Mouse (Mus musculus): Measurements from ENCODE around the gene Vat1l.

Vat1l gene

GRCm38 (mm10) chr8:114205221-114205901 is at the start of gene Vat1l:
Gene Vat1l (plus strand): TSS chr8:114205612.
- no peak for DNase-seq (ENCODE audit: low read depth, low spot score)

DNA sequence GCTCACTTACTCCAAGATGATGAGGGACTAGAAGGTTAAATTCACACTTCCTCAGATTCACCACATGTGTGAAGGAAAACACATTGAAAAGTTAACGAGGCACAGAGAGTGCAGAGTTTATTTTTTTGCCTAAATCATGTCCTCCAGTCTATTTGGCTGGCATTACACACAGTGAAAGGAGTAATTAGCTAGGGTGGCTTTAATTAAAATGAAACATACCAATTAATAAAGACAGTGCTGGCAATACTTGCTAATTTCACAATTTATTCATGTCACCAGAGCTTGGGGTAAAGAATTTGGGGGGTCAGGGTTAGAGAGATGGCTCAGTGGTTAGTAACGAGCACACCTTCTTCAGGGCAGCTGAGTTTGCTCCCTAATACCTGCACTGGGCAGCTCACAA is 46.8 kb upstream of the Vat1l start:
- no peak for DNase-seq (ENCODE audit: low read depth, low spot score)

DNA sequence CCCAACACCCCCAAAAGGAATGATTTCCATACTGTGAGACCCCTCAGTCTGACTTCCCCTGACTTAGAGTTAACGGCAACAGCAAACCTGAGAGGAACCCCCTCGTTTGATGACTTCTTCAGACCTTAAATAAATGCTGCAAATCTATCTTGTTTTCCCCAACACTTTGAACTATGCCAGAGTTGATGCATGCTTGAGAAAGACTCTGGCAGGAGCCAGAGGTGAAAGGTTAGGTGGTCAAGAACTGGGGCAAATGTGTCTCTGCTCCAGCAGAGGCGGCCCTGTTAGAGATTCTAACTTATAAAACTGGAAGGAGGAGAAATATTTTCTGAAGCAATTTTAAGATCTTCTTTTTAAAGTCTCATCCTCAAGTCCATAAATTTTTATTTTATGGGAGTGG is 45.7 kb upstream of the Vat1l start:
- DNase-seq (ENCODE audit: low read depth, low spot score): peak; percentile 5

DNA sequence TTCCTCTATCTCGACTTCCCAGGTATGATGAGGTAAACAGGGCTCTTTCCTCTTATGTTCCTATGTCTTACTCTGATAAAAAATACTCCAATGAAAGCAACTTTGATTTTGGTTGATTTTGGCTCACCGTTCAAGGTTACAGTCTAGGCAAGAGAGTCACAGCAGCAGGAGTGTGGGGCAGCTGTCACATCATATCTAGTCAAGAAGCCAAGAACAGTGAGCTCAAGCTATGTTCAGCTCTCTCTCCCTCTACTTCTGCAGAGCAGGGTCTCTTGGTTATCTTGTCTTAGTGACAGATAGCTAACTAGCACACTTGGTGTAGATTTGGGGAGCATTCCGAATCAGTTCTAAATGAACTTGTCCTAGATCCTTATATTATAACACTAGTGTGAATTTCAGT is 41.5 kb upstream of the Vat1l start:
- no peak for DNase-seq (ENCODE audit: low read depth, low spot score)

- DNase-seq (ENCODE audit: low read depth, low spot score): no peak
Measured at GRCm38 (mm10) chr8:114164444-114165096, 40.8 kb upstream of the Vat1l start.

- DNase-seq (ENCODE audit: low read depth, low spot score): no peak
Measured at GRCm38 (mm10) chr8:114165741-114166140, 39.7 kb upstream of the Vat1l start.

DNA sequence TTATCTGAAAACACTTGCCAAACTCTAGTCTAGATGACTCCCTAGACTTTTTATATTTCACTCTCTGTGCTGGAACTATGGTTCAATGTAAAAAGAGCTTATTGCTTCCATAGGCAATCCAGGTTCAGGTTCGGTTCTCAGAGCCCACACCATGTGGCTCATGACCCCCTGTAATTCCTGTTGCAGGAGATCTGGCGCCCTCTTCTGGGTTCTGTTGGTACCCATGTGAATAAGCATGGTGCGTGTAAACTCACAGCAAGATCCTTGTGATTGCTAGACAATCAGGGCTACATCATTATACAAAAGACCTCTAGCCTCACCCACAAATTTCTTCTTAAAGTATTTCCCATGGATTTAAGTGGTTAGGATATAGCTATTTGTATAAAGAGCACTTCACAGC is 28.7 kb upstream of the Vat1l start:
- no peak for DNase-seq (ENCODE audit: low read depth, low spot score)

DNA sequence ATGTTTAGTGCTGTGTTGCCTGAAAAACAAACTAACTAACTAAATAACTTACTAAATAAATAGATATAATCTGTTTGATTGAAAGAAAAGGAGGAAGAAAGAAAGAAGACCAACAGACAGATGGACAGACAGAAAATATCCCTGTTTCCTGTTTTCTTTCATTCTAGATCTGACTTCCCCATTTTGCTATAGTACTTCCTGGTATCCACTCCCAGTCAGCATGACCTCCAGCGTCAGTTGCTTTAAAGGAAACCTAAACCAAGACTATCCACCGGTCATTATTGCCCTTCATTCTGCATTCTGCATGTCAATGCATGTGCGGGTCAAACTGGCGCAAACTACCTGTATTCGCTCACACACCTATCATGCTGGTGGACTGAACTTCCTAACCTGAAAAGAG is 12.1 kb upstream of the Vat1l start:
- DNase-seq (ENCODE audit: low read depth, low spot score): no peak

DNA sequence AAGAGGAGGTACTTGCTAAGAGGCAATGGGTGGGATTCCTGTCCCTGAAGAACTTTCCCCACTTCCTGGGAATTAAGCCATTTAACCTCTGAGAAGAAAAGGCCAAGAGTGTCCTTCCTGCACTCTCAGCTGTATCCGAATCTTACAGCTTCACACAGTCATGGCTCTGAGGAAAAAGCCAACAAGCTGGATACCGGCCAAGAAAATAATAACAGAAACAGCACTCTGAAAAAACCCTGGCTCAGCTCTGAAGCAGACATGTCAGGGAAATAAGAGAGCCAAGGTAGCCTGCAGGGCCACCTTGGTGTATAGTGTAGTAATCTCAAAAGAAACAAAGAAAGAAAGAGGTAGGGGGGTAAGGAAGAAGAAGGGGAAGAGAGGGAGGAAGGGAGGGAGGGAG is 6.4 kb upstream of the Vat1l start:
- no peak for DNase-seq (ENCODE audit: low read depth, low spot score)

GRCm38 (mm10) chr8:114206421-114206983 is 1.1 kb downstream of the Vat1l start:
- DNase-seq (ENCODE audit: low read depth, low spot score): no peak

GRCm38 (mm10) chr8:114207026-114207425 is 1.6 kb downstream of the Vat1l start:
- DNase-seq (ENCODE audit: low read depth, low spot score): no peak

- no peak for DNase-seq (ENCODE audit: low read depth, low spot score)
Measured at GRCm38 (mm10) chr8:114220779-114221178, 15.4 kb downstream of the Vat1l start.

DNA sequence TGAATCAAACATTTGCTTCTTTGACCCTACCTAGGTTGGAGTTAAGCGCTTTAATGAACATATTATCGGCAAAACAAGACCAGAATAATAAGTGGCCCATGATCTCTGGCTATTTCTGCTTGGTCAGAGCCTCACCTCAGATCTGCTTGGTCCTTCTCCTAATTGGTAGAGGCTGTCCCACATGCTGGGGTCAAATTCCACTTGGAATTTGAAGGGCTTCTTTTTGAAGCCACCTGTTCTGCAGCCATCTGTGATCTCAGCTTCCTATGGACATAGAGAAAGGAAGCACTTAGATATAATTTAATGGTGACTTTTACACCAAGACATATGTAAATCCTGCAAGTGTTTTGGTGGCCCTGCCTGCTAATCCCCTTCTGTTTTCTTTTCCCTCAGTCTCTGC is 16.6 kb downstream of the Vat1l start:
- no peak for DNase-seq (ENCODE audit: low read depth, low spot score)

GRCm38 (mm10) chr8:114224001-114224400 is 18.6 kb downstream of the Vat1l start:
- no peak for DNase-seq (ENCODE audit: low read depth, low spot score)

DNA sequence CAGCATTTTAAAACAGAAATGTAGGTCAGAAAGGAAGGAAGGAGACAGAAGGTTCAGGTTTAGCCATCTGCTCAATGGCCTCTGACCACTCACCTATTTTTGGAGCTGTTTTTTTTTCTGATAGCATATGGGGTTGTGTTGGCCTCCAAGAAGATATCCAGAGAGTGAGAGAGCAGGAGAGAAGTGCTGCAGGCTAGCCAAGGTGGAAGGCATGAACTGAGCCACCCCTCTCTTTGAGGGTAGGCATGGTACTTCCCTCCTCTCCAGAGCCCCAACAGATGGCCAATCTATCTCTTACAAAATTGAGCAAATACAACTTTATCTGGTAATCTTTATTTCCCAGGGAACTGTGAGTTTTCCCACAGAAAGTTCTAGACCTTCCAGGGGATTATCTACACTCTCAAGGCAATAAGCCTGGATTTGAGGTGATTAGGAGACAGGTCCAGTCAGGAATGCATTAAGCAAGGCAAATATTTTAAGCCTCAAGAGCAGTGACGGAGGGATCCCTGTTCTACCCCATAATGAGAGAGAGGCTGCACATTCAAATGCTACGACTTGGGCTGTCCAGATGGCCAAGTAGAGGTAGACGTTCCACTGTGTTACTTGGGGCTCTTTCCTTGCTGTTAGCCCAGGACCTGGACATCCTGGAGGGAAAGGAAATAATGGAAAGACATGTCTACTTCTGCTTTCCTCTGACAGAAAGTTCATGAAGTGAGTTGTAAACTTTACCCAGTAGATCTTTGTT is 46.1 kb downstream of the Vat1l start:
- no peak for DNase-seq (ENCODE audit: low read depth, low spot score)

GRCm38 (mm10) chr8:114258685-114259084 is 53.3 kb downstream of the Vat1l start:
- DNase-seq (ENCODE audit: low read depth, low spot score): no peak

GRCm38 (mm10) chr8:114259713-114260355 is 54.4 kb downstream of the Vat1l start:
- no peak for DNase-seq (ENCODE audit: low read depth, low spot score)

GRCm38 (mm10) chr8:114262331-114262730 is 56.9 kb downstream of the Vat1l start:
- no peak for DNase-seq (ENCODE audit: low read depth, low spot score)

DNA sequence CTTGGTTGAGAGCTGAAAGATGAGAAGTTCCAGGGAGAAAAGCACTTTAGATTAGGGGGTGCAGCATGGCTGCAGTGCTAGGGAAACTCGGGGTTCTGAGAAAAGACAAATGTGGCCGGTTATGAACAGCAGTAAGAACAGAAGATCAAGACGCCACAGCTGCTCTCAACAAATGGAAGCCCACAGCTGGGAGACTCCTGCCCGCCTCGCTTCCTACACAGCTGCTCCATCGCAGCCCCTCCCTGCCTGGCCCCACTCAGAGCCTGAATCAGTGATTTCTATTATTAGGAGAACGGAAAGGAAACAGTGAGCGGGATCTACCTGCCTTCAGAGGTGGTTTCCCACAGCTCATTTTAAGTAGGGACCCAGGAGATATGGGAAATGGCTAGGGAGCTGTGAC is 69.1 kb downstream of the Vat1l start:
- DNase-seq (ENCODE audit: low read depth, low spot score): no peak

DNA sequence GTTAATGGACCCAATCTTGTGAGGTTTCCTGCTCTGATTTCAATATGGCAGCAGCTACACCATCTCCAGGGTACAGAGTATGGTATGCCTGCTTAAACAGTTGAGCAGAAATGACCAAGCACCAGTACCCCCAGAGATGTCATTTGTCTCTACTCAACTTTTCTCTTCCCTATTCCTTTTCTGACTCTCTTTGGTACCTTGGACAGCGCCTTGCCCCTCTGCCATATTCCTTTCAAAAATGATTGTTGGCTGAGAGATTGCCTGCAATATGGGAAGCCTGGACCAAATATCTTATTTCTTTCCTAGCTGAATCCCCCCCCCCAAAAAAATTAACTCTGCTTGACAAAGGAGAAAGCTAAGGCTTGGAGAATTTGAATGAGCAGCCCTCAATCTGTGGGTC is 75.7 kb downstream of the Vat1l start:
- no peak for DNase-seq (ENCODE audit: low read depth, low spot score)

GRCm38 (mm10) chr8:114294889-114295748 is 89.7 kb downstream of the Vat1l start:
- no peak for DNase-seq (ENCODE audit: low read depth, low spot score)
